Mouse (Mus musculus): ENCODE data around the gene Klhl40.

DNA sequence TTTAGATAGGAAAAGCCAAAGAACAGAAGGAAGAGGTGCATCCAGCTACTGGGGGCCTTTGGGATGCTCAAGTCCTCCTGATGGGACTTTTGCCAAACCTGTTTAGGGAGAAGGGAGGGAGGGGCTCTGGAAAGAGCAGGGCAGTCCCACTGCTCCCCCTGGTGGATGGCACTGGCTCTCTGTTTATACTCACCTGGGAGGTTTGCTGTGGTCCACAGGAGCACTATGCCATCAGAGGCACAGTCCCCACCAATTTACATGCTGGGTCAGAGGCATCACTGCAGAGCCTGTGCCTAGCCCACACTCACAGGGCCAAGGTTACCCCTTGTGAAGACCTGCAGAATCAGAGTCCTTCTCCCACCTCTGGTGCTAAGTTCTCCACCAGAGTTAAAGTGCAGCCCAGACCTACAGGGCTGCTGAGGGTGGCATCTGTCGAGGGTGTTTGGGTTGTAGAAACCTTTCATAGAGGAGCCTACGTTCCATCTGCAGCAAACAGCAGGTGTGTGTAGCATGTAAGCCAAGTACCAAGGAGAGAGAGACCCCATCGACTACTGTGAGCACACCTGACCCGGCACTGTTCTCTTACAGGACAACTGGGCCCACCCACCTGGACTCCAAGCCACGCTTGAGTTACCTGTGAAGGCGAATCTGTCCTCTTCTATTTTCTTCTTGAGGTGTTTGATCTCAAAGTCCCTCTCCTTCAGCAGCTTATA is 53.0 kb downstream of the Klhl40 start:
- TF ChIP-seq ZC3H11A (IDR thresholded peaks at IDR 0.05; ENCODE audit: borderline replicate concordance, low read depth, low read length) = no peak
- no peak for TF ChIP-seq CHD2 (IDR thresholded peaks at IDR 0.05; ENCODE audit: low read depth, low read length)
- TF ChIP-seq ZNF384 (IDR thresholded peaks at IDR 0.05; ENCODE audit: low read depth, low read length) = no peak

Data from ES-E14 (cell line).